Comparison of ENCODE assay signal across 16 mouse cellular contexts in genomic region chr5:142923781-142924180, GRCm38 (mm10).
"Had no signal": no experiment of that assay in that cellular context is flagged by ENCODE, and none has a peak within 500 bp of the region (broad histone marks: within the 10 kb centered on the region; RNA-seq: fewer than 3 reads in every experiment).

No protein-coding gene starts in this region.

- H3K9ac ChIP-seq: limb, embryonic 12.5 days; liver, embryonic 14.5 days; neural tube, embryonic 15.5 days had no signal

- DNase-seq: layer of hippocampus, adult 9-11 months; layer of hippocampus, postnatal 36 days; liver; lung, adult 2 months; lung, postnatal 4 days; midbrain, embryonic 14.5 days; right cerebral cortex, adult 18-20 months; right cerebral cortex, postnatal 25 days; thymus, adult 18-20 months; thymus, postnatal 14 days had no signal

- H3K4me2 ChIP-seq: limb, embryonic 12.5 days; neural tube, embryonic 15.5 days had no signal

- H3K4me3 ChIP-seq: limb, embryonic 12.5 days; midbrain, embryonic 10.5 days; myocyte; neural tube, embryonic 15.5 days had no signal

- H3K36me3 ChIP-seq: limb, embryonic 12.5 days; midbrain, embryonic 10.5 days; neural tube, embryonic 15.5 days had no signal

- ATAC-seq: lung, postnatal 0 days had no signal

- H3K9me3 ChIP-seq: limb, embryonic 12.5 days; midbrain, embryonic 10.5 days; neural tube, embryonic 15.5 days had no signal

- H3K27ac ChIP-seq: limb, embryonic 12.5 days; liver, embryonic 14.5 days; midbrain, embryonic 10.5 days; neural tube, embryonic 15.5 days had no signal

- H3K27me3 ChIP-seq: limb, embryonic 12.5 days had no signal
